20 mouse cellular contexts compared by ENCODE assay signal in genomic region chrX:7156026-7156732, GRCm38 (mm10).
A peak's percentile ranks its signal among the peaks of the same experiment; 100 is the strongest.
DNase-seq lines count a peak whose midpoint lies in the region; ATAC-seq lines count a peak whose summit lies in the region.
"Had no signal": no experiment of that assay in that cellular context is flagged by ENCODE, and none has a peak within 500 bp of the region (broad histone marks: within the 10 kb centered on the region; RNA-seq: fewer than 3 reads in every experiment).

No protein-coding gene starts in this region.

- peaks cover 15% of the 10 kb centered on the region; the same call in 1 of the 2 replicates for H3K36me3 ChIP-seq in forebrain, embryonic 14.5 days (ENCODE audit: control insufficient read depth, insufficient read depth, low read length)
- H3K36me3 ChIP-seq in forebrain, embryonic 11.5 days (ENCODE audit: control insufficient read depth, insufficient read depth, low read length): no peaks in the 10 kb centered on the region
- no peaks in the 10 kb centered on the region for H3K36me3 ChIP-seq in midbrain, embryonic 11.5 days (ENCODE audit: control insufficient read depth, insufficient read depth, low read length)
- peaks cover 37% of the 10 kb centered on the region for H3K36me3 ChIP-seq in midbrain, embryonic 10.5 days
- no peaks in the 10 kb centered on the region; the same call in 1 of the 2 replicates for H3K36me3 ChIP-seq in midbrain, embryonic 15.5 days (replicated peaks)

- H3K9ac ChIP-seq in forebrain, embryonic 14.5 days (ENCODE audit: low read length): no peak overlapping the region
- no peak overlapping the region for H3K9ac ChIP-seq in forebrain, embryonic 11.5 days (ENCODE audit: low read length)
- no peak overlapping the region for H3K9ac ChIP-seq in midbrain, embryonic 11.5 days (ENCODE audit: low read length)
- H3K9ac ChIP-seq in midbrain, embryonic 15.5 days: no peak overlapping the region
- H3K9ac ChIP-seq: forebrain, embryonic 13.5 days; hindbrain, embryonic 15.5 days had no signal

- peak; percentile 21 for DNase-seq in forebrain, embryonic 14.5 days (ENCODE audit: low spot score)
- no peak for DNase-seq in forebrain, embryonic 11.5 days (ENCODE audit: low spot score)
- no peak for DNase-seq in midbrain, embryonic 11.5 days (ENCODE audit: low spot score, missing footprints)
- DNase-seq in midbrain, embryonic 10.5 days (ENCODE audit: low spot score): no peak
- DNase-seq in retina, postnatal 1 day: peak; percentile 54
- DNase-seq in layer of hippocampus, postnatal 14 days (ENCODE audit: low spot score in 2 of 2): no peak
- DNase-seq in thymus, postnatal 14 days: no peak
- DNase-seq: adrenal gland, postnatal 14 days; cerebellum, postnatal 14 days; heart, postnatal 10 days; kidney, adult 11 months; kidney, postnatal 25 days; lung, postnatal 4 days; spleen, adult 18-20 months; thymus, adult 18-20 months had no signal

- 50% methylated on average over 6 of the region's 6 CpGs for WGBS in forebrain, embryonic 14.5 days
- WGBS in forebrain, embryonic 11.5 days: 51% methylated on average over 6 of the region's 6 CpGs
- 46% methylated on average over 6 of the region's 6 CpGs for WGBS in midbrain, embryonic 11.5 days
- WGBS in midbrain, embryonic 10.5 days: 64% methylated on average over 6 of the region's 6 CpGs
- 38% methylated on average over 6 of the region's 6 CpGs for WGBS in midbrain, embryonic 15.5 days

- H3K4me2 ChIP-seq in forebrain, embryonic 14.5 days (ENCODE audit: low read length): no peak overlapping the region
- H3K4me2 ChIP-seq in forebrain, embryonic 11.5 days (ENCODE audit: low read depth, low read length, severe bottlenecking): no peak overlapping the region
- H3K4me2 ChIP-seq in midbrain, embryonic 11.5 days: no peak overlapping the region
- no peak overlapping the region for H3K4me2 ChIP-seq in midbrain, embryonic 15.5 days
- H3K4me2 ChIP-seq: forebrain, embryonic 13.5 days; hindbrain, embryonic 15.5 days had no signal

- no peaks in the 10 kb centered on the region for H3K27me3 ChIP-seq in forebrain, embryonic 14.5 days (replicated peaks; ENCODE audit: control insufficient read depth, insufficient read depth, low read length)
- H3K27me3 ChIP-seq in forebrain, embryonic 11.5 days (ENCODE audit: control insufficient read depth, insufficient read depth, low read length): no peaks in the 10 kb centered on the region
- no peaks in the 10 kb centered on the region for H3K27me3 ChIP-seq in midbrain, embryonic 11.5 days (ENCODE audit: control insufficient read depth, insufficient read depth, low read length)
- H3K27me3 ChIP-seq in midbrain, embryonic 10.5 days (ENCODE audit: low read depth, poor library complexity, severe bottlenecking): no peaks in the 10 kb centered on the region
- no peaks in the 10 kb centered on the region for H3K27me3 ChIP-seq in midbrain, embryonic 15.5 days (replicated peaks)
- H3K27me3 ChIP-seq: CH12.LX; forebrain, embryonic 13.5 days; hindbrain, embryonic 15.5 days had no signal

- H3K4me3 ChIP-seq in forebrain, embryonic 14.5 days (ENCODE audit: low read depth, low read length): no peak overlapping the region
- no peak overlapping the region for H3K4me3 ChIP-seq in forebrain, embryonic 11.5 days (ENCODE audit: low read depth, low read length)
- H3K4me3 ChIP-seq in midbrain, embryonic 11.5 days (ENCODE audit: low read depth, low read length): no peak overlapping the region
- H3K4me3 ChIP-seq in midbrain, embryonic 10.5 days: no peak overlapping the region
- H3K4me3 ChIP-seq in midbrain, embryonic 15.5 days: no peak overlapping the region
- H3K4me3 ChIP-seq: forebrain, embryonic 13.5 days; heart, embryonic 10.5 days; hindbrain, embryonic 15.5 days had no signal

- H3K9me3 ChIP-seq in forebrain, embryonic 14.5 days (replicated peaks; ENCODE audit: control insufficient read depth, low read length): no peaks in the 10 kb centered on the region
- no peaks in the 10 kb centered on the region for H3K9me3 ChIP-seq in forebrain, embryonic 11.5 days (ENCODE audit: control insufficient read depth, low read length)
- H3K9me3 ChIP-seq in midbrain, embryonic 11.5 days (ENCODE audit: control insufficient read depth, low read length): no peaks in the 10 kb centered on the region
- H3K9me3 ChIP-seq in midbrain, embryonic 10.5 days (replicated peaks): no peaks in the 10 kb centered on the region; the same call in 1 of the 2 replicates
- H3K9me3 ChIP-seq in midbrain, embryonic 15.5 days: no peaks in the 10 kb centered on the region
- H3K9me3 ChIP-seq: heart, embryonic 10.5 days; hindbrain, embryonic 15.5 days had no signal

- H3K27ac ChIP-seq in forebrain, embryonic 14.5 days (ENCODE audit: low read depth, low read length): no peak overlapping the region
- no peak overlapping the region for H3K27ac ChIP-seq in forebrain, embryonic 11.5 days (ENCODE audit: low read depth, low read length)
- no peak overlapping the region for H3K27ac ChIP-seq in midbrain, embryonic 11.5 days (ENCODE audit: low read depth, low read length)
- no peak overlapping the region for H3K27ac ChIP-seq in midbrain, embryonic 10.5 days (replicated peaks)
- no peak overlapping the region for H3K27ac ChIP-seq in midbrain, embryonic 15.5 days
- H3K27ac ChIP-seq: forebrain, embryonic 13.5 days; heart, embryonic 10.5 days; hindbrain, embryonic 15.5 days had no signal

- ATAC-seq in forebrain, embryonic 14.5 days: 0 out of 2 replicates have a peak, but pooled peaks have one; percentile 34
- no peak; the same call in 1 of the 2 replicates for ATAC-seq in forebrain, embryonic 11.5 days (replicated peaks; ENCODE audit: low FRiP score)
- ATAC-seq in midbrain, embryonic 11.5 days (ENCODE audit: low FRiP score): peak; percentile 65; the same call in 1 of the 2 replicates
- ATAC-seq in midbrain, embryonic 15.5 days (replicated peaks): peak; percentile 69
- ATAC-seq: forebrain, embryonic 13.5 days had no signal

- no peaks in the 10 kb centered on the region for H3K4me1 ChIP-seq in forebrain, embryonic 14.5 days (ENCODE audit: control insufficient read depth, insufficient read depth, low read length)
- H3K4me1 ChIP-seq in forebrain, embryonic 11.5 days (replicated peaks; ENCODE audit: control insufficient read depth, insufficient read depth, low read length): no peaks in the 10 kb centered on the region
- H3K4me1 ChIP-seq in midbrain, embryonic 11.5 days (ENCODE audit: control insufficient read depth, insufficient read depth, low read length): peaks cover 2% of the 10 kb centered on the region; the same call in 1 of the 2 replicates
- no peaks in the 10 kb centered on the region; the same call in 1 of the 2 replicates for H3K4me1 ChIP-seq in midbrain, embryonic 10.5 days
- H3K4me1 ChIP-seq in midbrain, embryonic 15.5 days: no peaks in the 10 kb centered on the region
- H3K4me1 ChIP-seq: heart, embryonic 10.5 days; hindbrain, embryonic 15.5 days had no signal

Comparison
In these comparisons a context has a peak if more than half of its experiments do, and no peak if none do; other contexts are left out.
1. DNase-seq: peak in forebrain, embryonic 14.5 days (single experiment) and retina, postnatal 1 day (single experiment); none in forebrain, embryonic 11.5 days (single experiment), midbrain, embryonic 11.5 days (single experiment), midbrain, embryonic 10.5 days (single experiment), layer of hippocampus, postnatal 14 days (0 of 2) and thymus, postnatal 14 days (single experiment).